Mouse (Mus musculus): ENCODE measurements around the gene Vmn1r48.
"Not testable (repeated sequence)": the region's sequence is repeated elsewhere in the genome, so short reads cannot be mapped to it uniquely, and the experiment has no call there.

Vmn1r48 gene

GRCm38 (mm10) chr6:90036741-90037140 is at the start of gene Vmn1r48:
TSS of gene Vmn1r48 (minus strand) at chr6:90036841.
- not testable (repeated sequence) for DNase-seq (ENCODE audit: low spot score in 2 of 2)

GRCm38 (mm10) chr6:90078406-90078805 is 41.8 kb upstream of the Vmn1r48 start, which contains the start of gene Vmn1r49:
TSS of gene Vmn1r49 (minus strand) at chr6:90078506.
- DNase-seq (ENCODE audit: low spot score in 2 of 2): no peak

- not testable (repeated sequence) for DNase-seq (ENCODE audit: low spot score in 2 of 2)
These were observed 20.8 kb downstream of the Vmn1r48 start, which contains the start of gene Vmn1r47 for GRCm38 (mm10) chr6:90015847-90016246. TSS of gene Vmn1r47 (plus strand) at chr6:90016147.

- DNase-seq (ENCODE audit: low spot score in 2 of 2): no peak
These were observed 50.7 kb downstream of the Vmn1r48 start for GRCm38 (mm10) chr6:89985989-89986388.
